Mouse (Mus musculus) embryonic facial prominence, embryonic 10.5 days (tissue): ENCODE measurements around the gene Pth2r. TPM values are rescaled to one million over a fixed set of nuclear protein-coding genes. Genes with fewer than 3 reads are reported as not detected.

Experiments
- DNase-seq: peaks from one replicate; pipeline ENCODE4 v3.0.0-alpha.2; 2017; ENCODE audit warnings: low spot score
- H3K27ac ChIP-seq: fragments of 300-500 bp; sonication (generic); replicated peaks from 2 replicates; pipeline ENCODE4 v1.5.1; 2016; ENCODE audit warnings: mild to moderate bottlenecking
- H3K27me3 ChIP-seq: fragments of 300-500 bp; sonication (generic); replicated peaks from 2 replicates; pipeline ENCODE4 v1.6.1; 2016; ENCODE audit warnings: low read depth, mild to moderate bottlenecking; ENCODE audit not compliant: poor library complexity, severe bottlenecking
- H3K36me3 ChIP-seq: fragments of 300-500 bp; sonication (generic); replicated peaks from 2 replicates; pipeline ENCODE4 v1.6.1; 2016; ENCODE audit warnings: mild to moderate bottlenecking, moderate library complexity
- H3K4me1 ChIP-seq: fragments of 300-500 bp; sonication (generic); 2 replicates; pipeline ENCODE4 v1.6.1; 2016
- H3K4me3 ChIP-seq: fragments of 300-500 bp; sonication (generic); 2 replicates; pipeline ENCODE4 v1.5.1; 2016; ENCODE audit warnings: mild to moderate bottlenecking, moderate library complexity
- H3K9me3 ChIP-seq: fragments of 300-500 bp; sonication (generic); 2 replicates; pipeline ENCODE4 v1.6.1; 2016; ENCODE audit warnings: mild to moderate bottlenecking
- WGBS: fragments of 180-500 bp; shearing (Covaris S2); methylation state at CpG from one replicate; pipeline ENCODE4 v1.1.7; 2016; 5-methylcytosine and 5-hydroxymethylcytosine counted together
- polyA plus RNA-seq: library from polyadenylated mRNA; unstranded; fragments of >200 nt; fragmentation: Nextera tagmentation; extraction: Ambion mirVana; gene quantifications from 2 replicates; pipeline ENCODE4 v1.2.1, GENCODE M21; 2016

Pth2r gene
- polyA plus RNA-seq, 1 experiment from 2014 or later = 0.25 TPM

DNA sequence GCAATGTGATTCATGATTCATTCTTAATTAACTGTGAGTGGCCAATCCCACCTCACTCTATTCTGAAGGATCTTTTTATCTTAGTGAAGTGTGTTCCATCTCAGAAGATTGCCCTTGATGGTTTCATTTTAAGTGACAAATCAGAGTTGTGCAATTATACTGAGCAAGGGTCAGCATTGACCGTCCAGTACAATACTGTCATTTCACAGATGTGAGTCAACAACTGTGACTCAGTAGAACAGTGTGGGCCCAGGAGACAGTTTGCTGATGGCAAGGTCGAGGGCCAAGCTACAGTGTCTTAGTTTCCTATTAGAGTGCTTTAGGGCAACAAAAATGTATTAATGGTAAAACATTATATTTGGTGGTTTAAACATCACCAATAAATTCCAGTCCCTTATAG, 55.9 kb downstream of the Pth2r start:
- no peaks in the 10 kb centered on the region for H3K36me3 ChIP-seq

DNA sequence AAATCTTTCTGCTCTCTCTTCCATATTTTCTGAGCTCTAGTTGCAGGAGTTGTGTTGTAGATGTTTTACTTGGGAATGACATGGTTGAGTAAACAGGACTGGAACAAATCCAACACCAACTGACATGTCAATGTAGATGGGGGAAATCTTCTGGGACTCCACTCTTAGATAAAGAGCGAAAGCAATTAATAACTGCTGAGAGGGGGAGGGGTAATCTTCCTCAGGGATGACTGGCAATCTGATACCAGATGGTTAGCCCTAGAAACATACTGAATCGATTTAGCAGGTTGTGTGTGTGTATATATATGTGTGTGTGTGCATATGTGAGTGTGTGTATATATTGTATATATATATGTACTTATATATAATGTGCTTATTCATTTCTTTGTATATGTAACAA, 58.4 kb downstream of the Pth2r start:
- Histone ChIP-seq H3K27me3 (no peaks in the 10 kb centered on the region), H3K4me1 (no peaks in the 10 kb centered on the region), H3K9me3 (no peaks in the 10 kb centered on the region), H3K4me3 (no peak overlapping the region), H3K27ac (no peak overlapping the region), H3K36me3 (no peaks in the 10 kb centered on the region)
- no peak for DNase-seq
- WGBS = 61% methylated on average over 2 of the region's 2 CpGs

More for the DNA sequence above, 55.9 kb downstream of the Pth2r start:
- Histone ChIP-seq H3K9me3 (no peaks in the 10 kb centered on the region), H3K27me3 (no peaks in the 10 kb centered on the region), H3K4me1 (no peaks in the 10 kb centered on the region), H3K4me3 (no peak overlapping the region), H3K27ac (no peak overlapping the region)
- no peak for DNase-seq
- WGBS = 85% methylated on average over 2 of the region's 2 CpGs

DNA sequence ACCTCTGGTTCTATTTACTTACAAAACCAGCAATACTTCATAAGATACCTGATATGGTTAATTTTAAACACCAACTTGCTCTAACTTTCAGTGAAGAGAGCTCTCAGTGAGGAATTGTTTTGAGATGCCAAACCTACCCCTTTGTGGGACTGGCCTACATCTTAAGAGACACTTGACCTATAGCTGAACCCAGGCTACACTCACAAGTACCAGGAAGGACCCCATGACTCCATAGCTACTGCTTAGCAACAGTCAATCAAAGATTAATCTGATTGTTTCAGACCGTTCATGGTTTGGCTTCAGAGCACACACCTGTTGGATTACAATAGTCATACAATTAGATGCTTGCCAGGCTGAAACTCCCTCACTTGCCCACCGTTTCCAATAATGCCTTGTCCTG, 71.1 kb downstream of the Pth2r start:
- DNase-seq = no peak
- no peaks in the 10 kb centered on the region for H3K36me3 ChIP-seq
- no peak overlapping the region for H3K4me3 ChIP-seq
- no peaks in the 10 kb centered on the region for H3K9me3 ChIP-seq
- no peak overlapping the region for H3K27ac ChIP-seq
- WGBS = 60% methylated on average over 2 of the region's 2 CpGs
- no peaks in the 10 kb centered on the region for H3K27me3 ChIP-seq
- H3K4me1 ChIP-seq = no peaks in the 10 kb centered on the region

DNA sequence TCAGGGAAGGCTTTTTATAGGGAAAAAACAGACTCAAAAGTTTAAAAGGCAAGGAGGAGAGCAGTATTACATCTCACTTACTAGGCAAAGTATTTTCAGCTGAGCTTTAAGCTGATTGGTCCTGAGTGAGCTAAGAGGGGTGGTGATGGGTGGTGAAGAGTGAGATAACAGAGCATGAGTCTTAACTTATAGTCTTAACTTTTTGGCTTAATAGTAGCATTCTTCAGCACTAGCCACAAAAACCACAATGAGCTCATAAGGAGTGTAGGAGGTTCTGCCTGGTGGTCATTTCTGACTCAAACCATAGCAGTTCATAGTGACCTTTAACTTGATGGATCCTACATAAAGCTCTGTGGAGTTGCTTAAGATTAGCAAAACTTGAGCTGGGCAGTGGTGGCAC, 72.3 kb downstream of the Pth2r start:
- Histone ChIP-seq H3K36me3 (no peaks in the 10 kb centered on the region), H3K27ac (no peak overlapping the region), H3K4me1 (no peaks in the 10 kb centered on the region), H3K27me3 (no peaks in the 10 kb centered on the region), H3K9me3 (no peaks in the 10 kb centered on the region), H3K4me3 (no peak overlapping the region)
- no peak for DNase-seq

DNA sequence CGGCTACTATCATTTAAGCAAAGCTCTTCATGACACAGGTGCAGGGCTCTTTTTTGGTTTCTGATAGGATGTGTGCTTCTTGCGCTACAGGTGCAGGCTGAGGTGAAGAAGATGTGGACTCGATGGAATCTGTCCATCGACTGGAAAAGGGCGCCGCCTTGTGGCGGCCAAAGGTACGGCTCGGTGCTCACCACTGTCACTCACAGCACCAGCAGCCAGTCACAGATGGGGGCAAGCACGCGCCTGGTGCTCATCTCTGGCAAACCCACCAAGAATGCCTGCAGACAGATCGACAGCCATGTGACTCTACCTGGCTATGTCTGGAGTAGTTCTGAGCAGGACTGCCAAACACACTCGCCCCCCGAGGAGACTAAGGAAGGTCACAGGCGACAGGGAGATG, 106.5 kb downstream of the Pth2r start:
- Histone ChIP-seq H3K9me3 (no peaks in the 10 kb centered on the region), H3K27ac (no peak overlapping the region), H3K4me3 (no peak overlapping the region), H3K27me3 (no peaks in the 10 kb centered on the region), H3K4me1 (no peaks in the 10 kb centered on the region), H3K36me3 (no peaks in the 10 kb centered on the region)
- WGBS = 36% methylated on average over 15 of the region's 15 CpGs
- peak; percentile 72 for DNase-seq

DNA sequence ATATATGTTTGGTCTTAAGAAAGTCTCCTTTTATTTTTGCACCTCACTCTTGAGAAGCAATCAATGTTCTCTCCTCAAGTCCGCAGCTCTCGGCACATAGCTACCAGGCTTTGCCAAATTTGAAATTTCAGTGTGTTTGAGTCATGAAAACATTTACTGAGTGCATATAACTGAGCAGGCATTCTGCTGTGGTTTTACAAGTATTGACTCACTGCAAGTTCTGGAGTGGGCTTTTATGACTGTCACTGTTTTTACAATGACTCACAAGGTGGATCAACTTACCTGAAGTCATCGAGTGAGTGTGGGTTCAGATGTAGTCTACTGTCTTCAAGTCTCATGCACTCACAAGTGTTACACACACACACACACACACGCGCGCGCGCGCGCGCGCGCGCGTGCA, 107.8 kb downstream of the Pth2r start:
- Histone ChIP-seq H3K9me3 (no peaks in the 10 kb centered on the region), H3K36me3 (no peaks in the 10 kb centered on the region), H3K27ac (no peak overlapping the region), H3K4me3 (no peak overlapping the region), H3K4me1 (no peaks in the 10 kb centered on the region), H3K27me3 (no peaks in the 10 kb centered on the region)
- 96% methylated on average over 15 of the region's 15 CpGs for WGBS
- DNase-seq = no peak

DNA sequence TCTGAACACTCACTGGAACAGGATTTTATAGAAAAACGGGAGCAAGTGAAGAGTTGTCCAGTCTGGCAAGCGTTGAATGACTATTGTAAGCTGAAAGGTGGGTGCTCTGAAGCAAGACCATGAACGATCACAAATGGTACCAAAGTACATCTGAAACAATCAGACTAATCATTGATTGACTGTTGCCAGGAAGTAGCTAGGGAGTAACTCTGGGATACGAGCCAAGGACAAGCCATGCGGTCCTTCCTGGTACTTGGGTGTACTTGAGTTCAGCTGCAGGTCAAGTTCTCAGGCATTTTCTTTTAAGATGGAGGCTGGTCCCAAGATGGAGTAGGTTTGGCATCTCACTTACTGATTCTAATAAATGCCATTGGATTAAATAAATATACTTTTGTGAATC, 125.6 kb downstream of the Pth2r start:
- Histone ChIP-seq H3K9me3 (no peaks in the 10 kb centered on the region), H3K4me3 (no peak overlapping the region), H3K36me3 (no peaks in the 10 kb centered on the region), H3K4me1 (no peaks in the 10 kb centered on the region), H3K27ac (no peak overlapping the region), H3K27me3 (no peaks in the 10 kb centered on the region)
- WGBS = 92% methylated on average over 5 of the region's 5 CpGs
- DNase-seq = no peak

DNA sequence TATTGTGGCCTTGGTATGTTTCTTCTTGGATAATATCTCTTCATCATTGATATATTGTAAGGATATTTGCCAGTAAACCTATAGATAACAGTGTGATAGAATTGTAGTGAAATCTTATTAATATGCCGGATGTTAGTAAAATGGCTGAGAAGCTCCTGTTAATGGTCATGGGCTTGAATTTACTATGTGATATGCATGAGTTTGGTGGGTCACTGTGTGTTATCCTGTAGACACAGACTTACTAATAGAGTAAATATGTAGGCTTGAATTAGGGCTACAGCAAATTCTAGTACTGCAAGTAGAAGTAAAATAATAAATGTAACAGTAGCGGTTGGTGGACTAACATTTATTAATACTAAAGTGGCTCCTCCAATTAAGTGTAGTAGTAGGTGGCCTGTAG, 139.1 kb downstream of the Pth2r start:
- WGBS = 96% methylated on average over 2 of the region's 2 CpGs
- H3K27ac ChIP-seq = no peak overlapping the region
- H3K4me3 ChIP-seq = no peak overlapping the region
- no peaks in the 10 kb centered on the region for H3K9me3 ChIP-seq
- H3K27me3 ChIP-seq = no peaks in the 10 kb centered on the region
- no peak for DNase-seq
- H3K4me1 ChIP-seq = no peaks in the 10 kb centered on the region
- H3K36me3 ChIP-seq = no peaks in the 10 kb centered on the region

DNA sequence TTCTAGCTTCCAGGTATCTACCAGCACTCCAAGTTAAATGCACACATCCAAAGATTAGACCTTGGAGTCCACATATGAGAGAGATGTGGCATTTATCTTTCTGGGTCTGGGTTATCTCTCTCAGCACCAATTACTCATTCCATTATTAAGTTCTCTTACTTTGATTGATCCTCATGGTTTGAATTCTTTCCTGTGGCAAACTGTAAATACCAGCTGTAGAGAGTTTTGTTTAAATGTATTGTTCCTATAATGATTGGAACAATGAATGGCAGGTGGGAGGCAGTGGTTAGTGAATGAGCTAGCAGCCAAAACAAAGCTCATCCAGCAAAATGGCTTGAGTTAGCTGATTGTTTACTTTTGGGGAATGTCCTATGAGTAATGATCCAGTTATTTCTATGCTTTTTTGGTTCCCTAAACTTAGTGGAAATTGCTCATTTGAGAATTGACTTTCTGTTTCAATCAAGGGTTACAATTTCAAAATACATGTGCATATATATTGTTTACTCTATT, 140.7 kb downstream of the Pth2r start:
- H3K27me3 ChIP-seq = no peaks in the 10 kb centered on the region
- DNase-seq = no peak
- no peaks in the 10 kb centered on the region for H3K4me1 ChIP-seq
- no peak overlapping the region for H3K27ac ChIP-seq
- no peaks in the 10 kb centered on the region for H3K9me3 ChIP-seq
- no peaks in the 10 kb centered on the region for H3K36me3 ChIP-seq
- H3K4me3 ChIP-seq = no peak overlapping the region

Other genes starting within 250 kb of the Pth2r start
- 0.40 and 0.65 TPM in 2 replicates for gene Akr1cl, start 249.3 kb upstream of the Pth2r start, polyA plus RNA-seq
- gene Cryge, start 230.9 kb upstream of the Pth2r start, polyA plus RNA-seq = 0.50 and 0.93 TPM in 2 replicates
- gene Crygd, start 218.6 kb upstream of the Pth2r start, polyA plus RNA-seq = not detected in 2 replicates
- gene Crygc, start 208.4 kb upstream of the Pth2r start, polyA plus RNA-seq = not detected in 2 replicates
- not detected in 2 replicates for gene Crygb, start 199.8 kb upstream of the Pth2r start, polyA plus RNA-seq
- not detected in 2 replicates for gene Cryga, start 178.7 kb upstream of the Pth2r start, polyA plus RNA-seq
- gene Gm28845, start 162.5 kb upstream of the Pth2r start, polyA plus RNA-seq = not detected in 2 replicates
- gene D630023F18Rik, start 158.8 kb upstream of the Pth2r start, polyA plus RNA-seq = 0.50 and 0.56 TPM in 2 replicates
- 228 and 231 TPM in 2 replicates for gene Idh1, start 95.6 kb upstream of the Pth2r start, polyA plus RNA-seq
- 13.5 and 13.7 TPM in 2 replicates for gene Pikfyve, start 95.4 kb upstream of the Pth2r start, polyA plus RNA-seq